Mouse (Mus musculus) myocyte (in vitro differentiated cells): Measurements from ENCODE around the gene Iqgap3. TPM values are rescaled to one million over a fixed set of nuclear protein-coding genes. Genes with fewer than 3 reads are reported as not detected.

Experiments
- H3K27me3 ChIP-seq: one replicate; pipeline ENCODE4 v1.6.1; 2011; ENCODE audit not compliant: control insufficient read depth, insufficient read depth, insufficient read length
- H3K36me3 ChIP-seq: one replicate; pipeline ENCODE4 v1.6.1; 2011; ENCODE audit not compliant: control insufficient read depth, insufficient read depth
- H3K4me2 ChIP-seq: one replicate; pipeline ENCODE4 v1.6.1; 2011; ENCODE audit warnings: low read depth, control low read depth
- H3K4me3 ChIP-seq: one replicate; pipeline ENCODE4 v1.5.1; 2011; ENCODE audit warnings: mild to moderate bottlenecking, control low read depth, moderate library complexity
- H3K79me2 ChIP-seq: one replicate; pipeline ENCODE4 v1.6.1; 2011; ENCODE audit not compliant: control insufficient read depth, insufficient read depth
- H3ac ChIP-seq: one replicate; pipeline ENCODE4 v1.6.1; 2011; ENCODE audit not compliant: control insufficient read depth, insufficient read length
- CEBPB ChIP-seq: IDR thresholded peaks from 2 replicates; pipeline ENCODE4 v1.6.1; 2011; ENCODE audit warnings: mild to moderate bottlenecking, moderate library complexity; ENCODE audit not compliant: poor library complexity, insufficient read depth, severe bottlenecking
- E2F4 ChIP-seq: IDR thresholded peaks from one replicate; pipeline ENCODE4 v1.6.1; 2011; ENCODE audit warnings: mild to moderate bottlenecking, control low read depth, moderate library complexity; ENCODE audit not compliant: insufficient read depth
- MAX ChIP-seq: IDR thresholded peaks from one replicate; pipeline ENCODE4 v1.6.1; 2011; ENCODE audit warnings: low read depth, mild to moderate bottlenecking, control low read depth
- MYOD1 ChIP-seq, 3 experiments: IDR thresholded peaks; one replicate each; pipeline ENCODE4 v1.6.1; 2011; ENCODE audit warnings: control low read depth in 2 of 3, low read depth in 2 of 3, mild to moderate bottlenecking in 2 of 3, moderate library complexity in 1 of 3; ENCODE audit not compliant: insufficient read length in 2 of 3, control insufficient read depth in 1 of 3
- MYOG ChIP-seq, 3 experiments: IDR thresholded peaks; one replicate each; pipeline ENCODE4 v1.6.1; 2011; ENCODE audit warnings: control low read depth in 2 of 3, low read depth in 2 of 3, mild to moderate bottlenecking in 2 of 3; ENCODE audit not compliant: insufficient read length in 2 of 3, control insufficient read depth in 1 of 3, insufficient read depth in 1 of 3
- POLR2A ChIP-seq: IDR thresholded peaks from one replicate; pipeline ENCODE4 v1.6.1; 2011; ENCODE audit warnings: low read depth, mild to moderate bottlenecking, control low read depth, moderate library complexity; ENCODE audit not compliant: insufficient read length
- POLR2AphosphoS2 ChIP-seq: IDR thresholded peaks from one replicate; pipeline ENCODE4 v1.6.1; 2011; ENCODE audit warnings: low read depth, control low read depth; ENCODE audit not compliant: insufficient read length
- REST ChIP-seq: IDR thresholded peaks from one replicate; pipeline ENCODE4 v1.6.1; 2011; ENCODE audit warnings: mild to moderate bottlenecking, control low read depth, moderate library complexity; ENCODE audit not compliant: insufficient read depth, insufficient read length
- SRF ChIP-seq: IDR thresholded peaks from one replicate; pipeline ENCODE4 v1.6.1; 2011; ENCODE audit warnings: low read depth; ENCODE audit not compliant: control insufficient read depth, insufficient read length
- TCF12 ChIP-seq: IDR thresholded peaks from one replicate; pipeline ENCODE4 v1.6.1; 2011; ENCODE audit warnings: mild to moderate bottlenecking, control low read depth; ENCODE audit not compliant: poor library complexity, insufficient read depth, severe bottlenecking
- TCF3 ChIP-seq: IDR thresholded peaks from one replicate; pipeline ENCODE4 v1.6.1; 2011; ENCODE audit warnings: low read depth, control low read depth; ENCODE audit not compliant: insufficient read length
- USF1 ChIP-seq: IDR thresholded peaks from one replicate; pipeline ENCODE4 v1.6.1; 2011; ENCODE audit warnings: low read depth, mild to moderate bottlenecking, control low read depth, moderate library complexity
- polyA plus RNA-seq: library from polyadenylated mRNA; unstranded; fragments of >200 nt; fragmentation: generic; extraction: Trizol; gene quantifications from one replicate; pipeline ENCODE4 v1.2.1, GENCODE M21; 2012; ENCODE audit warnings: missing spikeins

The Iqgap3 gene
- polyA plus RNA-seq, 1 experiment = 13.6 TPM

DNA sequence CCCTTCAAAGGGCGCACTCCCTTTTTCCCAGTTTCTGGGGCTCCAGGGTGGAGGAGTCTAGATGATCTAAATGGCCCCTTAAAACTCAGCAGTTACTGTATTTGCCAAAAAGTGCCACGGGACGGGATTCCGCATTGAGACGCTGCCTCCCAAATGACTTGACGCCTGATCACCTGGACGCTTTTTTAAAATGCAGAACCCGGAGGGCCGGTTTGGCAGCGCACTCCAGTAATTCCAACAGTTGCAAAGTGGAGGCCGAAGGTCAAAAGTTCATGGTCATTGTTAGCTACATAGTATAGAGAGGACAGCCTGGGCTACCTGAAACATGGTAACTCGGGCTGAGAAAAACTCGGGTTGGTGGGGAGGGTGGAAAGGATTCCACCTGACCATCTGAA is 450 bp downstream of the Iqgap3 start:
- H3K27me3 ChIP-seq = no peaks in the 10 kb centered on the region
- H3K4me3 ChIP-seq = peak overlapping the region; percentile 58
- TF ChIP-seq SRF (no peak), E2F4 (no peak), POLR2AphosphoS2 (no peak), MYOG (IDR thresholded peaks at IDR 0.05; ENCODE audit: control insufficient read depth in 1 of 3, insufficient read depth in 1 of 3, insufficient read length in 2 of 3, low read depth in 2 of 3) (no peak), USF1 (no peak), REST (no peak), MAX (no peak), TCF12 (no peak), TCF3 (no peak), MYOD1 (IDR thresholded peaks at IDR 0.05; ENCODE audit: control insufficient read depth in 1 of 3, insufficient read length in 2 of 3, low read depth in 2 of 3) (no peak), POLR2A (no peak), CEBPB (no peak)
- H3K4me2 ChIP-seq = peak overlapping the region; percentile 76
- no peak overlapping the region for H3ac ChIP-seq
- peaks cover 5% of the 10 kb centered on the region for H3K36me3 ChIP-seq
- H3K79me2 ChIP-seq = peaks cover 6% of the 10 kb centered on the region

DNA sequence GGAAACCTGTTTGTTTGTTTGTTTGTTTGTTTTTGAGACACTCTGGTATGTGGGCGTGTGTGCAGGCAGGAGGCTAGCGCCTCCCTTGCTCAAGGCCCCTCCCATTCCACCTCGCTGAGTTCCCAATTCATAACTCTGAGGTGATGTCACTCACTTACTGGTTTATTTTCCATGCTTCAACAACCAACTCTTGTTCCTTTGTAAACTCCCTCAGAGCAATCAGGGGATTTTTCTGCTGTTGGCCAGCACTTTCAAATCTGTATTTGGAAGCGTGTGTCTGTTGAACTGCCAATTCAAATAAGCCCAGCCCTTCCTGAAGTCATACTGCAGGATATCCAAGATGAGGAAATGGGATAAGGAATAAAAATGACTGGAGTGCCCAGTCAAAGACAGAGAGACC is 892 bp downstream of the Iqgap3 start:
- peaks cover 5% of the 10 kb centered on the region for H3K36me3 ChIP-seq
- no peak for TF ChIP-seq SRF
- no peak for TF ChIP-seq E2F4
- no peak for TF ChIP-seq USF1
- TF ChIP-seq MYOD1 (IDR thresholded peaks at IDR 0.05; ENCODE audit: control insufficient read depth in 1 of 3, insufficient read length in 2 of 3, low read depth in 2 of 3) = no peak
- no peak for TF ChIP-seq MAX
- TF ChIP-seq TCF3 = no peak
- TF ChIP-seq POLR2A = no peak
- TF ChIP-seq MYOG (IDR thresholded peaks at IDR 0.05; ENCODE audit: control insufficient read depth in 1 of 3, insufficient read depth in 1 of 3, insufficient read length in 2 of 3, low read depth in 2 of 3) = no peak
- TF ChIP-seq REST = no peak
- no peak for TF ChIP-seq TCF12
- TF ChIP-seq POLR2AphosphoS2 = no peak
- no peak for TF ChIP-seq CEBPB

DNA sequence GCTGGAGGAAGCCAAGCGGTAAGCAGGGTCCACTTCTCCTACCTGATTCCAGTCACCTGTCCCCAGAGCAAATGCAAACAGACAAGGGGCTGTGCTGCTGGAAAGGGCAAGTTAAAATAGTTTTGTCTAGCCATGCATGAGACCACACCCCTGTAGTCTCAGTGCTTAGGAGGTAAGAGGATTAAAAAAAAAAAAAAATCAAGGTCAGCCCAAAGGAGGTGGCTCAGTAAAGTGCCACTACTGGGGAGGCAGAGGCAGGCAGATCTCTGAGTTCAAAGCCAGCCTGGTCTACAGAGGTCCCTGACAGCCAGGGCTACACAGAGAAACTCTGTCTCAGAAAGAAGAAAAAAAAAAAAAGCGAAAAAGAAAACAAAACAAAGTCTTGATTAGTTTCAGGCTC is 2.2 kb downstream of the Iqgap3 start:
- Histone ChIP-seq H3K4me3 (no peak overlapping the region), H3K27me3 (no peaks in the 10 kb centered on the region), H3K36me3 (peaks cover 5% of the 10 kb centered on the region), H3ac (no peak overlapping the region), H3K4me2 (no peak overlapping the region), H3K79me2 (peaks cover 6% of the 10 kb centered on the region)
- TF ChIP-seq POLR2A (no peak), MYOD1 (IDR thresholded peaks at IDR 0.05; ENCODE audit: control insufficient read depth in 1 of 3, insufficient read length in 2 of 3, low read depth in 2 of 3) (no peak), TCF3 (no peak), CEBPB (no peak), REST (no peak), USF1 (no peak), MAX (no peak), TCF12 (no peak), POLR2AphosphoS2 (no peak), E2F4 (no peak)

More for the DNA sequence above, 892 bp downstream of the Iqgap3 start:
- Histone ChIP-seq H3K79me2 (peaks cover 6% of the 10 kb centered on the region), H3K4me3 (peak overlapping the region; percentile 58), H3K4me2 (peak overlapping the region; percentile 76), H3ac (no peak overlapping the region), H3K27me3 (no peaks in the 10 kb centered on the region)

DNA sequence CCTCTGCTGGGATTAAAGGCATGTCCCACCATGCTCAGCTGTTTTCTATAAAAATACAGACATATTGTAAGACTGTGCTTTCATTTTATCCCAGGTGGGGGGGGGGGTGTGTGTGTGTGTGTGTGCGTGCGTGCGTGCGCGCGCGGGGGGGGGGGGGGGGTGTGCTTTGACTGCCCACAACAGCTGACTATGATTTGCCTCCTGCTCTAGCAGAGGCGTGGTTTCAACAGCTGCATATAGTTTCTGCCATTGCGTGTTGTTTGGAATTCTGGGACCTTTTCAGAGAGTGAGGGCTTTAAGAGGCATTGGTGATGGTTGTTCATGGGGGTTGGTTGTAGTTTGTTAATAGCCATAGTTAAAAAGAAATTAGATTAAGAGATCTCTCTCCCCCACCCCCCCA is 3.7 kb downstream of the Iqgap3 start:
- Histone ChIP-seq H3K4me2 (no peak overlapping the region), H3K27me3 (no peaks in the 10 kb centered on the region), H3K4me3 (no peak overlapping the region), H3K79me2 (peaks cover 6% of the 10 kb centered on the region), H3K36me3 (peaks cover 5% of the 10 kb centered on the region), H3ac (no peak overlapping the region)
- TF ChIP-seq POLR2A (no peak), TCF12 (no peak), SRF (no peak), TCF3 (no peak), POLR2AphosphoS2 (no peak), MYOG (IDR thresholded peaks at IDR 0.05; ENCODE audit: control insufficient read depth in 1 of 3, insufficient read depth in 1 of 3, insufficient read length in 2 of 3, low read depth in 2 of 3) (peak in 1 of 3 experiments; percentile 24), E2F4 (no peak), MYOD1 (IDR thresholded peaks at IDR 0.05; ENCODE audit: control insufficient read depth in 1 of 3, insufficient read length in 2 of 3, low read depth in 2 of 3) (peak in 2 of 3 experiments; percentile 57 to 74), USF1 (no peak), CEBPB (no peak)
